Mouse (Mus musculus) limb, embryonic 10.5 days (tissue): ENCODE measurements around the gene Fzd5. TPM values are rescaled to one million over a fixed set of nuclear protein-coding genes. Genes with fewer than 3 reads are reported as not detected.

Source experiments
- DNase-seq: peaks from one replicate; pipeline ENCODE4 v3.0.0-alpha.2; 2017; ENCODE audit warnings: low spot score
- H3K27ac ChIP-seq: fragments of 300-500 bp; sonication (generic); 2 replicates; pipeline ENCODE4 v1.5.1; 2016; ENCODE audit warnings: mild to moderate bottlenecking
- H3K27me3 ChIP-seq: fragments of 300-500 bp; sonication (generic); 2 replicates; pipeline ENCODE4 v1.6.1; 2016; ENCODE audit warnings: low read depth, mild to moderate bottlenecking; ENCODE audit not compliant: poor library complexity, severe bottlenecking
- H3K36me3 ChIP-seq: fragments of 300-500 bp; sonication (generic); 2 replicates; pipeline ENCODE4 v1.6.1; 2016; ENCODE audit warnings: mild to moderate bottlenecking, moderate library complexity
- H3K4me1 ChIP-seq: fragments of 300-500 bp; sonication (generic); 2 replicates; pipeline ENCODE4 v1.6.1; 2016
- H3K4me3 ChIP-seq: fragments of 300-500 bp; sonication (generic); 2 replicates; pipeline ENCODE4 v1.5.1; 2016; ENCODE audit warnings: mild to moderate bottlenecking, moderate library complexity
- H3K9me3 ChIP-seq: fragments of 300-500 bp; sonication (generic); replicated peaks from 2 replicates; pipeline ENCODE4 v1.6.1; 2016; ENCODE audit warnings: mild to moderate bottlenecking
- WGBS: fragments of 180-500 bp; shearing (Covaris S2); methylation state at CpG from one replicate; pipeline ENCODE4 v1.1.7; 2016; 5-methylcytosine and 5-hydroxymethylcytosine counted together
- polyA plus RNA-seq: library from polyadenylated mRNA; unstranded; fragments of >200 nt; fragmentation: Nextera tagmentation; extraction: Ambion mirVana; gene quantifications from 2 replicates; pipeline ENCODE4 v1.2.1, GENCODE M21; 2016

Gene Fzd5
- polyA plus RNA-seq: 0.28 and 0.29 TPM in 2 replicates

GRCm38 (mm10) chr1:64737502-64738179 is at the start of gene Fzd5:
Gene Fzd5 (minus strand): TSS chr1:64737751.
- WGBS: under 1% methylated on average over 73 of the region's 73 CpGs
- DNase-seq: peak; percentile 97
- H3K4me1 ChIP-seq: peaks cover 46% of the 10 kb centered on the region
- H3K27ac ChIP-seq: peak within 1 kb of the TSS; percentile 74
- H3K4me3 ChIP-seq: peak within 1 kb of the TSS; percentile 70
- H3K9me3 ChIP-seq: no peaks in the 10 kb centered on the region
- H3K36me3 ChIP-seq: no peaks in the 10 kb centered on the region
- peaks cover 62% of the 10 kb centered on the region for H3K27me3 ChIP-seq

- Histone ChIP-seq H3K27ac (no peak overlapping the region), H3K4me3 (no peak overlapping the region), H3K36me3 (no peaks in the 10 kb centered on the region), H3K27me3 (no peaks in the 10 kb centered on the region), H3K9me3 (no peaks in the 10 kb centered on the region), H3K4me1 (no peaks in the 10 kb centered on the region)
- no peak for DNase-seq
- 82% methylated on average over 12 of the region's 12 CpGs for WGBS
Measured at GRCm38 (mm10) chr1:64779863-64780262, 42.3 kb upstream of the Fzd5 start.

- Histone ChIP-seq H3K4me3 (no peak overlapping the region), H3K36me3 (no peaks in the 10 kb centered on the region), H3K4me1 (no peaks in the 10 kb centered on the region), H3K27ac (no peak overlapping the region), H3K9me3 (no peaks in the 10 kb centered on the region), H3K27me3 (no peaks in the 10 kb centered on the region)
- 84% methylated on average over 5 of the region's 5 CpGs for WGBS
- DNase-seq: no peak
Measured at GRCm38 (mm10) chr1:64779415-64779814, 41.9 kb upstream of the Fzd5 start.

GRCm38 (mm10) chr1:64773305-64773704 is 35.8 kb upstream of the Fzd5 start:
- peaks cover 10% of the 10 kb centered on the region for H3K4me1 ChIP-seq
- no peak overlapping the region for H3K4me3 ChIP-seq
- no peaks in the 10 kb centered on the region for H3K27me3 ChIP-seq
- 80% methylated on average over 4 of the region's 4 CpGs for WGBS
- H3K27ac ChIP-seq: no peak overlapping the region
- no peaks in the 10 kb centered on the region for H3K36me3 ChIP-seq
- H3K9me3 ChIP-seq: no peaks in the 10 kb centered on the region
- no peak for DNase-seq

- Histone ChIP-seq H3K4me1 (peaks cover 10% of the 10 kb centered on the region), H3K27me3 (no peaks in the 10 kb centered on the region), H3K27ac (no peak overlapping the region), H3K36me3 (no peaks in the 10 kb centered on the region), H3K4me3 (no peak overlapping the region), H3K9me3 (no peaks in the 10 kb centered on the region)
- no peak for DNase-seq
- 33% methylated on average over 6 of the region's 6 CpGs for WGBS
Measured at GRCm38 (mm10) chr1:64770169-64770568, 32.6 kb upstream of the Fzd5 start.

GRCm38 (mm10) chr1:64761646-64762045 is 24.1 kb upstream of the Fzd5 start:
- Histone ChIP-seq H3K4me1 (no peaks in the 10 kb centered on the region), H3K27me3 (no peaks in the 10 kb centered on the region), H3K4me3 (no peak overlapping the region), H3K36me3 (no peaks in the 10 kb centered on the region), H3K27ac (no peak overlapping the region), H3K9me3 (no peaks in the 10 kb centered on the region)
- DNase-seq: no peak
- 75% methylated on average over 4 of the region's 4 CpGs for WGBS

GRCm38 (mm10) chr1:64757766-64758165 is 20.2 kb upstream of the Fzd5 start:
- H3K36me3 ChIP-seq: no peaks in the 10 kb centered on the region

GRCm38 (mm10) chr1:64757254-64757653 is 19.7 kb upstream of the Fzd5 start:
- no peak overlapping the region for H3K4me3 ChIP-seq
- WGBS: 31% methylated on average over 2 of the region's 2 CpGs
- H3K27me3 ChIP-seq: no peaks in the 10 kb centered on the region
- no peaks in the 10 kb centered on the region for H3K4me1 ChIP-seq
- no peak for DNase-seq
- H3K36me3 ChIP-seq: no peaks in the 10 kb centered on the region
- no peak overlapping the region for H3K27ac ChIP-seq
- no peaks in the 10 kb centered on the region for H3K9me3 ChIP-seq

More at GRCm38 (mm10) chr1:64757766-64758165, 20.2 kb upstream of the Fzd5 start:
- Histone ChIP-seq H3K27me3 (no peaks in the 10 kb centered on the region), H3K4me3 (no peak overlapping the region), H3K4me1 (no peaks in the 10 kb centered on the region), H3K27ac (no peak overlapping the region), H3K9me3 (no peaks in the 10 kb centered on the region)
- 88% methylated on average over 5 of the region's 5 CpGs for WGBS
- no peak for DNase-seq

GRCm38 (mm10) chr1:64756640-64757030 is 19.1 kb upstream of the Fzd5 start:
- Histone ChIP-seq H3K27ac (no peak overlapping the region), H3K9me3 (no peaks in the 10 kb centered on the region), H3K4me3 (no peak overlapping the region), H3K4me1 (no peaks in the 10 kb centered on the region), H3K27me3 (no peaks in the 10 kb centered on the region), H3K36me3 (no peaks in the 10 kb centered on the region)
- DNase-seq: no peak
- WGBS: 84% methylated on average over 10 of the region's 10 CpGs

GRCm38 (mm10) chr1:64755971-64756639 is 18.6 kb upstream of the Fzd5 start:
- Histone ChIP-seq H3K27me3 (no peaks in the 10 kb centered on the region), H3K27ac (no peak overlapping the region), H3K4me3 (no peak overlapping the region), H3K9me3 (no peaks in the 10 kb centered on the region), H3K4me1 (no peaks in the 10 kb centered on the region), H3K36me3 (no peaks in the 10 kb centered on the region)
- no peak for DNase-seq
- WGBS: 76% methylated on average over 7 of the region's 7 CpGs

- Histone ChIP-seq H3K27ac (no peak overlapping the region), H3K9me3 (no peaks in the 10 kb centered on the region), H3K4me3 (no peak overlapping the region), H3K36me3 (no peaks in the 10 kb centered on the region), H3K27me3 (no peaks in the 10 kb centered on the region), H3K4me1 (no peaks in the 10 kb centered on the region)
- DNase-seq: no peak
- WGBS: 95% methylated on average over 5 of the region's 5 CpGs
Measured at GRCm38 (mm10) chr1:64754658-64755057, 17.1 kb upstream of the Fzd5 start.

GRCm38 (mm10) chr1:64753668-64754067 is 16.1 kb upstream of the Fzd5 start:
- Histone ChIP-seq H3K27ac (no peak overlapping the region), H3K4me3 (no peak overlapping the region), H3K27me3 (peaks cover 3% of the 10 kb centered on the region; the same call in 1 of the 2 replicates), H3K36me3 (no peaks in the 10 kb centered on the region), H3K9me3 (no peaks in the 10 kb centered on the region), H3K4me1 (peaks cover 5% of the 10 kb centered on the region)
- 76% methylated on average over 7 of the region's 7 CpGs for WGBS
- no peak for DNase-seq

GRCm38 (mm10) chr1:64753109-64753508 is 15.6 kb upstream of the Fzd5 start:
- 88% methylated on average over 8 of the region's 8 CpGs for WGBS
- H3K4me3 ChIP-seq: no peak overlapping the region

More at GRCm38 (mm10) chr1:64753109-64753508, 15.6 kb upstream of the Fzd5 start:
- no peak for DNase-seq
- H3K4me1 ChIP-seq: peaks cover 10% of the 10 kb centered on the region
- no peak overlapping the region for H3K27ac ChIP-seq
- peaks cover 8% of the 10 kb centered on the region; the same call in 1 of the 2 replicates for H3K27me3 ChIP-seq
- H3K9me3 ChIP-seq: no peaks in the 10 kb centered on the region
- no peaks in the 10 kb centered on the region for H3K36me3 ChIP-seq
